In the genomic region with DNA sequence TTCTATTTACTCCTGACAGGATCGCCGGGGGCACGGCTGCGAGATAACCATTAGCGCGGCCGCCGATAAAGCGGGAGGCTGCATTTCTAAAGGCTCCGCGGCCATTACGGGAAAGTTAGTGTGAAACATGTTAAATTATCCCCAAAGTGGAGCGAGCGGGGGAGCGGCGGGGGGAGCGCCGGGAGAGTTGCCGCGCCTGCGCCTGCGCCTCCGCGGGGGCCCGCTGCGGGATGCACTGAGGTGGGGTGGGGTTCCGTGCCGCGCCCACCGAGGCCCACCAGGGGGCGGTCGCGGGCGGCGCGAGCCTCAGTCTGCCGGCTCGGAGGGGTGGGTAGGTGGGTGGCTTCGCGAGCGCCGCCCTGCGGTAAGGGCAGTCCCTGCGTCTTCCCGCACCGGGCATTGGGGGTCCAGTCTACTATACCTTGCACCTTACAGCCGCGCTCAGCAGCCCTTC, we compare ENCODE assay signal across 8 mouse cellular contexts.
DNase-seq lines count a peak whose midpoint lies in the region; ATAC-seq and TF ChIP-seq lines count a peak whose summit lies in the region.

No protein-coding gene starts in this region.

- H3K4me1 ChIP-seq in forebrain, embryonic 11.5 days (replicated peaks; ENCODE audit: control insufficient read depth, insufficient read depth, low read length): peaks cover 5% of the 10 kb centered on the region; the same call in 1 of the 2 replicates
- peaks cover 5% of the 10 kb centered on the region; the same call in 1 of the 2 replicates for H3K4me1 ChIP-seq in intestine, embryonic 14.5 days (replicated peaks; ENCODE audit: control insufficient read depth, insufficient read depth, low read length)
- H3K4me1 ChIP-seq in liver, embryonic 12.5 days: 0 out of 2 replicates have a peak, but pooled peaks cover 7% of the 10 kb centered on the region

- H3K36me3 ChIP-seq in forebrain, embryonic 11.5 days (ENCODE audit: control insufficient read depth, insufficient read depth, low read length): no peaks in the 10 kb centered on the region
- no peaks in the 10 kb centered on the region for H3K36me3 ChIP-seq in intestine, embryonic 14.5 days (ENCODE audit: control insufficient read depth, insufficient read depth, low read length)
- no peaks in the 10 kb centered on the region for H3K36me3 ChIP-seq in liver, embryonic 12.5 days

- peak; percentile 64 for TF ChIP-seq CTCF in gastrocnemius, adult 2 months (IDR thresholded peaks at IDR 0.05)

- no peak for ATAC-seq in forebrain, embryonic 11.5 days (replicated peaks; ENCODE audit: low FRiP score)
- ATAC-seq in intestine, embryonic 14.5 days (replicated peaks; ENCODE audit: low FRiP score, low TSS enrichment, low read depth): peak; percentile 32; the same call in 1 of the 2 replicates
- ATAC-seq in liver, embryonic 12.5 days: no peak

- peak overlapping the region; percentile 43; the same call in 1 of the 2 replicates for H3K4me2 ChIP-seq in forebrain, embryonic 11.5 days (ENCODE audit: low read depth, low read length, severe bottlenecking)
- H3K4me2 ChIP-seq in intestine, embryonic 14.5 days (ENCODE audit: low read length): peak overlapping the region; percentile 39
- peak overlapping the region; percentile 51 for H3K4me2 ChIP-seq in liver, embryonic 12.5 days

- no peak overlapping the region for H3K9ac ChIP-seq in forebrain, embryonic 11.5 days (ENCODE audit: low read length)
- no peak overlapping the region for H3K9ac ChIP-seq in intestine, embryonic 14.5 days (ENCODE audit: low read length)
- H3K9ac ChIP-seq in liver, embryonic 12.5 days: no peak overlapping the region

- 2% methylated on average over 39 of the region's 48 CpGs for WGBS in forebrain, embryonic 11.5 days
- 2% methylated on average over 45 of the region's 48 CpGs for WGBS in intestine, embryonic 14.5 days
- WGBS in liver, embryonic 12.5 days (ENCODE audit: insufficient replicate concordance): 3% methylated on average over 39 of the region's 48 CpGs

- peak overlapping the region; percentile 38 for H3K4me3 ChIP-seq in gastrocnemius, adult 2 months
- H3K4me3 ChIP-seq in forebrain, embryonic 11.5 days (ENCODE audit: low read depth, low read length): peak overlapping the region; percentile 19; the same call in 1 of the 2 replicates
- H3K4me3 ChIP-seq in intestine, embryonic 14.5 days (ENCODE audit: low read depth, low read length): peak overlapping the region; percentile 15
- peak overlapping the region; percentile 30; the same call in 1 of the 2 replicates for H3K4me3 ChIP-seq in liver, embryonic 12.5 days

- no peaks in the 10 kb centered on the region for H3K9me3 ChIP-seq in forebrain, embryonic 11.5 days (ENCODE audit: control insufficient read depth, low read length)
- H3K9me3 ChIP-seq in intestine, embryonic 14.5 days (ENCODE audit: control insufficient read depth, low read length): no peaks in the 10 kb centered on the region
- H3K9me3 ChIP-seq in liver, embryonic 12.5 days (replicated peaks): no peaks in the 10 kb centered on the region

- H3K27me3 ChIP-seq in forebrain, embryonic 11.5 days (ENCODE audit: control insufficient read depth, insufficient read depth, low read length): peaks cover 62% of the 10 kb centered on the region
- peaks cover 95% of the 10 kb centered on the region for H3K27me3 ChIP-seq in intestine, embryonic 14.5 days (replicated peaks; ENCODE audit: control insufficient read depth, insufficient read depth, low read length)
- H3K27me3 ChIP-seq in liver, embryonic 12.5 days (replicated peaks): peaks cover 97% of the 10 kb centered on the region

- intact Hi-C loops in gastrocnemius, adult 2 months (cut with DNase I): loop anchor here (5.0 kb wide), 1 partner anchor 73 kb away; a partner anchor contains a TSS
- intact Hi-C loops in gastrocnemius, postnatal 36 days (cut with DNase I): loop anchor here (5.0 kb wide), 1 partner anchor 208 kb away; no protein-coding TSS in a partner anchor

- DNase-seq in gastrocnemius, adult 2 months: peak; percentile 44
- no peak for DNase-seq in gastrocnemius, postnatal 36 days
- peak; percentile 19 for DNase-seq in Muller cell, postnatal 12 days (ENCODE audit: inconsistent ontology term)
- peak; percentile 74 for DNase-seq in forebrain, embryonic 11.5 days (ENCODE audit: low spot score)
- DNase-seq in intestine, embryonic 14.5 days (ENCODE audit: low spot score): no peak
- DNase-seq in retina, postnatal 1 day: peak; percentile 58
- DNase-seq in c-Kit-positive CD71-positive TER-119-positive erythroid progenitor cells, embryonic 14.5 days (ENCODE audit: low spot score): no peak

- no peak overlapping the region for H3K27ac ChIP-seq in gastrocnemius, adult 2 months
- H3K27ac ChIP-seq in forebrain, embryonic 11.5 days (ENCODE audit: low read depth, low read length): no peak overlapping the region
- no peak overlapping the region for H3K27ac ChIP-seq in intestine, embryonic 14.5 days (ENCODE audit: low read depth)
- H3K27ac ChIP-seq in liver, embryonic 12.5 days: no peak overlapping the region

Comparison
In these comparisons a context has a peak if more than half of its experiments do, and no peak if none do; other contexts are left out.
1. DNase-seq: peak in gastrocnemius, adult 2 months (single experiment), Muller cell, postnatal 12 days (single experiment), forebrain, embryonic 11.5 days (single experiment) and retina, postnatal 1 day (single experiment); none in gastrocnemius, postnatal 36 days (0 of 2), intestine, embryonic 14.5 days (single experiment) and c-Kit-positive CD71-positive TER-119-positive erythroid progenitor cells, embryonic 14.5 days (single experiment).
2. Peak in every context shown above with its lines, with median percentiles within 50 percentile points of each other: H3K4me3 ChIP-seq and H3K4me2 ChIP-seq.